Mouse (Mus musculus): ENCODE measurements at regions not wholly inside any gene's neighbourhood (a gene's known extent, or its start where the extent isn't known, plus 50 kb on each side); places are given as distances from the start of the nearest gene placed in this dataset.

DNA sequence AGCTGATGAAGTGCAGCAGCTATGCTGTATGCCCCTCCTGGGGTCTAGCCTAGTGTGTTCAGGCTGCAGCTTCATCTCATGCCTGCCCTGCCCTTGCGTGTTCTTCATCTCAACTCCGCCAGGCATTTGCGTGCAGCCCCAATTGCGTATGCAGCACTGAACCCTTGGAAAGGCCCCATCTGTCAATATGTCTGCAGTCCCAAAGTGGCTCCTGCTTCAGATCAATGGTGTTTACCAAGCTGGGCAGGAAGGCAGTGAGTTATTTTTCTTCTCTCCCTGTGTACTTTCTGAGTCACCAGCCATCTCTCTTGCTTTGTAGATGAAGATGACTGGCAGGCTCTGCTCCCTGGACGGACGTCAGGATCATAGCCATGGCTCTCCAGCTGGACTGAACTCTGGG, 264.5 kb downstream of the Matn1 start:
- Histone ChIP-seq H3K4me1 (ENCODE audit: control insufficient read depth) (no peaks in the 10 kb centered on the region), H3K4me3 (replicated peaks) (no peak overlapping the region), H3K9me3 (ENCODE audit: control insufficient read depth, low read length) (peaks cover 54% of the 10 kb centered on the region), H3K36me3 (ENCODE audit: control insufficient read depth) (no peaks in the 10 kb centered on the region), H3K27me3 (ENCODE audit: control insufficient read depth) (no peaks in the 10 kb centered on the region)
- TF ChIP-seq TAL1 (IDR thresholded peaks at IDR 0.05; ENCODE audit: low read length) (no peak), GATA1 (IDR thresholded peaks at IDR 0.05; ENCODE audit: low read length) (no peak)

DNA sequence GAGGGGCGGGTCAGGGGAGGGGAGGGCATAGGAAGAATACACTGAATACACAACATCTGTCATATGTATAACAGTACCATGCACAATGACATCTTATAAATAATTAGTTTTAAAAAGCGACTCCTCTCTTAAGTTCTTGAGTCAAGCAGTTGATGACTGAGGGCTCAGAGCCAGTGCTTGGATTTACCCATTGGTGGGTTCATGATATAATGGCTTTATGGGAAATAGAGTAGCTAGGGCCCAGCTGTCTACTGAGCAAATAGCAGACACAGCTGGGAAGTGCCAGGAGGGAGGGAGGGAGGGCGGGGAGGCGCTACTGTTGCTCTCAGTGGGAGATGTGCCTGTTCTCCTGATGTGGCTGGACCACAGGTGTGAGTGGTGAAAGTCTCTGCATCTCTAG, 268.5 kb downstream of the Matn1 start:
- Histone ChIP-seq H3K27me3 (ENCODE audit: control insufficient read depth) (no peaks in the 10 kb centered on the region), H3K9me3 (ENCODE audit: control insufficient read depth, low read length) (peaks cover 34% of the 10 kb centered on the region), H3K4me3 (replicated peaks) (no peak overlapping the region), H3K4me1 (ENCODE audit: control insufficient read depth) (no peaks in the 10 kb centered on the region), H3K36me3 (ENCODE audit: control insufficient read depth) (no peaks in the 10 kb centered on the region)
- TF ChIP-seq GATA1 (IDR thresholded peaks at IDR 0.05; ENCODE audit: low read length) = no peak
- TF ChIP-seq TAL1 (IDR thresholded peaks at IDR 0.05; ENCODE audit: low read length) = no peak

DNA sequence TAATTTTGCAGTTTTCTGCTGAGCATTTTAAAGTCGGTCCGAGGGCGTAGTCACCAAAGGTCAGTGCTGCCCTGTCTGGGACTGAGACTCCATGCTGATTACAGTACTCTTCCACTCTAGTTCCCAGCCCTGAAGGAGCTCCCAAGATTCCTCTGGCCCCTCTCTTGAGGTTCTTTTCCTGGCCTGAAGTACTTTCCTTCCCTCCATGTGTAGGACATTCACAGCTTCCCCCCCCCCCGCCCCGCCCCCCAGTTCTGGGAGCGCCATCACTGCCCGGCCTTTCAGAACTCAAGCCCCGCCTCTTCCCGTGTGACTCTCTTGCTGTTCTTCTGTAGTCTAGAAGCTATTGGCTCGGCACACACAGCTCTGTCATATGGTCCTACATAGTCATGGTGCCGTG, 271.5 kb downstream of the Matn1 start:
- H3K27me3 ChIP-seq (ENCODE audit: control insufficient read depth) = no peaks in the 10 kb centered on the region
- no peak overlapping the region for H3K4me3 ChIP-seq (replicated peaks)
- H3K4me1 ChIP-seq (ENCODE audit: control insufficient read depth) = no peaks in the 10 kb centered on the region
- TF ChIP-seq TAL1 (IDR thresholded peaks at IDR 0.05; ENCODE audit: low read length) (no peak), GATA1 (IDR thresholded peaks at IDR 0.05; ENCODE audit: low read length) (no peak)
- no peaks in the 10 kb centered on the region for H3K36me3 ChIP-seq (ENCODE audit: control insufficient read depth)
- H3K9me3 ChIP-seq (ENCODE audit: control insufficient read depth, low read length) = peaks cover 18% of the 10 kb centered on the region

DNA sequence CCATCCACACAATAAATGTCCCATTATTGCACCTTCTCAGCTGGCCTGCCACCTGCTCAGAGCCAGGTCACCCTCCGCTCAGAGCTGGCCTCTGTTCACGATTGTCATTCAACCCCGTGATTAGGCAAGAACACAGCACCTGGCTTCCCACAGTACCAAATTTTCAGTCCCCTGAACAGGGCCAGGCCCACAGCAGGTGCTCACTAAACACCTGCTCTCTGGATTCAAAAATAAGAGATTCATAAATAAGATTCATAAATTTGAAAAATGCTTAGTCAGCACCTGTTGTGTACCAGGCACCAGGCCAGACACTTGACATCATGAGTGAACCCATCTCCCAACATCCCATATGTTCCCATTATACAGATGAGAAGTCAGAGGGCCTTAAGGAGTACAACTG, 272.2 kb downstream of the Matn1 start:
- H3K36me3 ChIP-seq (ENCODE audit: control insufficient read depth) = no peaks in the 10 kb centered on the region
- H3K4me3 ChIP-seq (replicated peaks) = no peak overlapping the region
- no peaks in the 10 kb centered on the region for H3K4me1 ChIP-seq (ENCODE audit: control insufficient read depth)
- TF ChIP-seq GATA1 (IDR thresholded peaks at IDR 0.05; ENCODE audit: low read length) (no peak), TAL1 (IDR thresholded peaks at IDR 0.05; ENCODE audit: low read length) (no peak)
- no peaks in the 10 kb centered on the region for H3K27me3 ChIP-seq (ENCODE audit: control insufficient read depth)
- H3K9me3 ChIP-seq (ENCODE audit: control insufficient read depth, low read length) = peaks cover 18% of the 10 kb centered on the region

DNA sequence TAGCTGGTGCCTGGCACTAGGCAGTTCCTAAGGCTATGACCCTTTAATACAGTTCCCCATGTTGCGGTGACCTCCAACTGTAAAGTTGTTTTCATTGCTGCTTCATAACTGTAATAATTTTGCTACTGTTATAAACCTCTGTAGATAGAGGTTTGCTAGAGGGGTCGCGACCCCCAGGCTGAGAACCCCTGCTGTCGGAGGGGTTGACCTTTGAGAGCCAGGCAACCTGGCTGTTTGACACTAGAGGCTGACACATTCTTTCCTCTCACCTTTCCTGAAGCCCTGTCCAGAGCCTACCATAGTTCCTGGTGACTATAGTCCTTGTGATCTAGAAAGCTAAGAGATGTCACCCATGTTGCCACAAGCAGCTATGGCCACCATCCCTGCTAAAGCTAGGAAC, 272.9 kb downstream of the Matn1 start:
- Histone ChIP-seq H3K36me3 (ENCODE audit: control insufficient read depth) (no peaks in the 10 kb centered on the region), H3K4me3 (replicated peaks) (no peak overlapping the region), H3K27me3 (ENCODE audit: control insufficient read depth) (no peaks in the 10 kb centered on the region), H3K4me1 (ENCODE audit: control insufficient read depth) (no peaks in the 10 kb centered on the region), H3K9me3 (ENCODE audit: control insufficient read depth, low read length) (peaks cover 18% of the 10 kb centered on the region)
- no peak for TF ChIP-seq GATA1 (IDR thresholded peaks at IDR 0.05; ENCODE audit: low read length)
- no peak for TF ChIP-seq TAL1 (IDR thresholded peaks at IDR 0.05; ENCODE audit: low read length)

DNA sequence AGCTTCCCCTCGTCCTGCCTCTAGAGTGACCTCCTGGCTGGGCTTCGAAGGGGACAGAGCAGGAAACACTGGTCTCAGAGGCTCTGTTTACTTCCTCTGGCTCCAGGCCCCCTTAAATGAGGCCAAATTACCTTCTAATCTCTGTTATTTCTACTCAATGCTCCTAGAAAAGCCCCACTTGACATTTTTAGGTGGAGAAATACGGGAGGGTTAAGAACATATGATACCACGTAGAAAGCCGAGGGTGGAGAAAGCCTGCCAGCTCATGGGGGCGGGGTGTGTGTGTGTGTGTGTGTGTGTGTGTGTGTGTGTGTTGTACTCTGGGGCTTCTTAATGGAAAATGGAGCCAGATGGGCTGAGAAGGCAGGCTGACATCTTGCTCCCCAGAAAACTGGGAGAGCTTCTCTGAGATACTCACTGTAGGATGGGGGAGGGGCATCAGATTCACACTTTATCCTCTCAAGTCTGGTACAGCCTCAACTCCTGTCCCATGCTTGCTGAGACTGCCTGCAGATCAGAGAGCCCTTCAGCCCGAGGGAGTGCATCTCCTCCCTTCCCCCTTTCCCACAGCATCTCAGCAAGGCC, 273.5 kb downstream of the Matn1 start:
- Histone ChIP-seq H3K27me3 (ENCODE audit: control insufficient read depth) (no peaks in the 10 kb centered on the region), H3K4me3 (replicated peaks) (no peak overlapping the region), H3K36me3 (ENCODE audit: control insufficient read depth) (no peaks in the 10 kb centered on the region), H3K9me3 (ENCODE audit: control insufficient read depth, low read length) (peaks cover 18% of the 10 kb centered on the region), H3K4me1 (ENCODE audit: control insufficient read depth) (no peaks in the 10 kb centered on the region)
- no peak for TF ChIP-seq TAL1 (IDR thresholded peaks at IDR 0.05; ENCODE audit: low read length)
- no peak for TF ChIP-seq GATA1 (IDR thresholded peaks at IDR 0.05; ENCODE audit: low read length)

DNA sequence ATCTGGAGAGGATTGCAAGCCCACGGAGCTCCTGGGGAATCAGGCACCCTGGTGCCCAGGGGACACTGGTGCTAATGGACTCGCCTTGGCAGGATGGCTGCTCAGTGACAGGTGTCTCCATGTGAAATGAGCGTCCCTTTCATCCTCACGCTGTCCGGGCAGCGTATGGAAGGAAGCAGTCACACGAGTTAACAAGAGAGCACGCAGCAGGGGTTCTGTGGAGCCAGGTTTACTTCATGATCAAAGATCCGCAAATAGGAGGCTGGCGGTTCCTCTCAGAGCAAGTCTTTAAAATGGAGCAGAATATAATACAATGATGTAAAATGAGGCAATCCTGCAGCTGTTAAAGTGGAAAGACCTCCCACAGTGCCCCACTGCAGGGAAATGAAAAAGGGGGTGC, 276.8 kb downstream of the Matn1 start:
- Histone ChIP-seq H3K9me3 (ENCODE audit: control insufficient read depth, low read length) (peaks cover 18% of the 10 kb centered on the region), H3K27me3 (ENCODE audit: control insufficient read depth) (no peaks in the 10 kb centered on the region), H3K4me3 (replicated peaks) (no peak overlapping the region), H3K4me1 (ENCODE audit: control insufficient read depth) (no peaks in the 10 kb centered on the region), H3K36me3 (ENCODE audit: control insufficient read depth) (no peaks in the 10 kb centered on the region)
- no peak for TF ChIP-seq GATA1 (IDR thresholded peaks at IDR 0.05; ENCODE audit: low read length)

DNA sequence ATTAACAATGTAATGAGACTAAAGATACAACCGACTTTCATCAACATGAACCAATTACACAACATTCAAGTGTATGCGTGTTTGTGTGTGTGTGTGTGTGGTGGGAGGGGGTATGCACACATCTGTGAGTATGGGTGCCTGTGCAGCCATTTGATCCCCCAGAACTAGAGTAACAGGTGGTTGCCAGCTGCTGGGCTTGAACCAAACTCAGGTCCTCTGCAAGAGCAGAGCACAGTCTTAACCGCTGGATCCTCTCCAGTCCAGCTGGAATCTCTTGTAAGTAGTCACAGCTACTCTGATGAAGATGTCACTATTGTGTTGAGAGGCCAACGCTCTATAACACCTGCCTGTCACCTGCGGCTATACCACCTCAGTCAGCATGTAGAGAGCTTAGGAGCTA, 286.2 kb downstream of the Matn1 start:
- no peaks in the 10 kb centered on the region for H3K36me3 ChIP-seq (ENCODE audit: control insufficient read depth)
- H3K4me3 ChIP-seq (replicated peaks) = no peak overlapping the region
- H3K4me1 ChIP-seq (ENCODE audit: control insufficient read depth) = no peaks in the 10 kb centered on the region
- H3K9me3 ChIP-seq (ENCODE audit: control insufficient read depth, low read length) = peaks cover 5% of the 10 kb centered on the region; the same call in 1 of the 2 replicates
- no peaks in the 10 kb centered on the region for H3K27me3 ChIP-seq (ENCODE audit: control insufficient read depth)
- TF ChIP-seq GATA1 (IDR thresholded peaks at IDR 0.05; ENCODE audit: low read length) (no peak), TAL1 (IDR thresholded peaks at IDR 0.05; ENCODE audit: low read length) (no peak)

DNA sequence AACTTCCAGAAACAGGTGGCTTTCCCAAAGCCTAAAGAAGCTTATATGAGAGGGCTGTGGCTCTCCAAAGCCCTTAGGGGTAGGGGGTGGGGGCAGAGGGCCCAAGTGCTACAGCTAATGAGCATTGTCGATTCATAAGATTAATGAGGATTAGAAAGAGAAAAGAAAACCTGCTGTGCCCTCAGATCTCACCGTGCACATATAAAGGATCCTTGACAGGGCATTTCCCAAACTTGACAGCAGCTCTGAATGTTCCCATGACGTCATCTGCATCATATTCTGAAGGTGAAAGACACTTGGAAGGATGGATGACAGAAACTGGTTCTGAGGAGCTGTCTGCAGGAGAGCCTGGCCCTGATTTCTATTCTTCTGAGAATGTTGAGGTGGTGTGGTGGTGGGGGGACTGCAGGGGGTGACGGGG, 292.4 kb downstream of the Matn1 start:
- Histone ChIP-seq H3K4me1 (ENCODE audit: control insufficient read depth) (no peaks in the 10 kb centered on the region), H3K4me3 (replicated peaks) (no peak overlapping the region), H3K9me3 (ENCODE audit: control insufficient read depth, low read length) (peaks cover 6% of the 10 kb centered on the region), H3K36me3 (ENCODE audit: control insufficient read depth) (no peaks in the 10 kb centered on the region), H3K27me3 (ENCODE audit: control insufficient read depth) (no peaks in the 10 kb centered on the region)
- TF ChIP-seq TAL1 (IDR thresholded peaks at IDR 0.05; ENCODE audit: low read length) (no peak), GATA1 (IDR thresholded peaks at IDR 0.05; ENCODE audit: low read length) (no peak)

DNA sequence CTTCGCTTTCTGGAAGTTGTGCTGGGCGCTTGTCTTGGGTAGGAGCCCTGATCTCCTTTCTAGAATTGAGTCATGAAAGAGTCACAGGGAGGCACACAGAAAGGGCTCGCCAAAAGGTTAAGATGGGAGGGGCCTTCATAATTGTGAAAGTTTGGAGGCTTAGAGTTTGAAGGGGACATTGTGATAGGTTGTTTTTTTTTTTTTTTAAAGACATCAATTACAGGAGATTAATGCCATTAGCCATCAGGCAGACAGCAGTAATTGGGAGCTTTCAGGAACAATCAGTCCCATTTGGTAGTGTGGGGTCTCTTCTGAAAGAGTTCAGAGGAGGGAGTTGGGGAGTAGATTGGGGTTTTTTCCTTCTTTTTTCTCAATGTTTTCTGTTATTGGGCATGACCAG, 294.4 kb downstream of the Matn1 start:
- no peak overlapping the region for H3K4me3 ChIP-seq (replicated peaks)
- H3K27me3 ChIP-seq (ENCODE audit: control insufficient read depth) = no peaks in the 10 kb centered on the region
- no peaks in the 10 kb centered on the region for H3K36me3 ChIP-seq (ENCODE audit: control insufficient read depth)
- no peaks in the 10 kb centered on the region for H3K4me1 ChIP-seq (ENCODE audit: control insufficient read depth)
- TF ChIP-seq GATA1 (IDR thresholded peaks at IDR 0.05; ENCODE audit: low read length) = no peak
- TF ChIP-seq TAL1 (IDR thresholded peaks at IDR 0.05; ENCODE audit: low read length) = no peak
- peaks cover 6% of the 10 kb centered on the region for H3K9me3 ChIP-seq (ENCODE audit: control insufficient read depth, low read length)

All from erythroblast, embryonic 14.5 days (primary cell).